Mouse (Mus musculus): Measurements from ENCODE around the gene Gzmd. TPM values are rescaled to one million over a fixed set of nuclear protein-coding genes. Genes with fewer than 3 reads are reported as not detected.

Gzmd gene
- not detected in 4 replicates for total RNA-seq (2023; ENCODE audit: inconsistent age)

DNA sequence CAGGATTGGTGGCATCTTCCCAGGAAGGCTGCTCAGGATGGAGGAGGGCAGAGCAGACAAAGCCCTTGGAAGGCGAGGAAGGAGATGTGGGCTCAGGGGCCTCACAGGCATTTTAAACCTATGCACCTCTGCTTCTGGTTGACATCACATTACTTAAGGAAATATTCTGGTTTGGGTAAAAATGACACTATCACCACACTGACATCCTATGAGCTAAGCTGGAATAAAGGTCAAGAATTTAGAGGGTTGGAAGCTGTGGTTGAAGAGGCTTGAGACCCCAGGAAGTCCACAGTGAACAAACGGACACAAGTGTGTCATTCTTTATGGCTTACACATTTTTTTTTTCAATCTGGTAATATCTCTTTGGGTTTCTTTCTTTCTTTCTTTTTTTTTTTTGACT lies at the start of gene Gzmd:
Gene Gzmd, minus strand, starts transcription at position 101 of the 400 bp plus-strand sequence.

GRCm38 (mm10) chr14:56174499-56174898 lies 42.1 kb upstream of the Gzmd start, which contains the start of gene Gzmn:
Gzmn (minus strand) TSS chr14:56174599.

GRCm38 (mm10) chr14:56159479-56159878 lies 27.1 kb upstream of the Gzmd start, which contains the start of gene Gzmg:
Gzmg (minus strand) TSS chr14:56159579.

GRCm38 (mm10) chr14:56120525-56120924 lies 11.9 kb downstream of the Gzmd start, which contains the start of gene Gzme:
Gzme (minus strand) TSS chr14:56120625.

GRCm38 (mm10) chr14:56102386-56102785 lies 30.0 kb downstream of the Gzmd start, which contains the start of gene Ctsg:
Ctsg (minus strand) TSS chr14:56102574.

GRCm38 (mm10) chr14:56085167-56085566 lies 47.2 kb downstream of the Gzmd start, which contains the start of gene Mcpt8:
Mcpt8 (minus strand) TSS chr14:56085273.

Other genes with a start within 250 kb of the Gzmd start
- 0.22 TPM in 1 of 4 replicates, not detected in the others for gene Cbln3, start 248.2 kb downstream of the Gzmd start, total RNA-seq (2023; ENCODE audit: inconsistent age)
- 92.3 to 98.0 TPM (median 96.5 TPM) in 4 replicates for gene Khnyn, start 247.7 kb downstream of the Gzmd start, total RNA-seq (2023; ENCODE audit: inconsistent age)
- gene Sdr39u1, start 232.3 kb downstream of the Gzmd start, total RNA-seq (2023; ENCODE audit: inconsistent age) = 25.6 to 37.3 TPM (median 31.5 TPM) in 4 replicates
- gene Cma1, start 187.9 kb downstream of the Gzmd start, total RNA-seq (2023; ENCODE audit: inconsistent age) = 0.66 TPM in 1 of 4 replicates, not detected in the others
- not detected in 4 replicates for gene Cma2, start 181.6 kb downstream of the Gzmd start, total RNA-seq (2023; ENCODE audit: inconsistent age)
- not detected in 4 replicates for gene Mcpt1, start 114.6 kb downstream of the Gzmd start, total RNA-seq (2023; ENCODE audit: inconsistent age)
- not detected in 4 replicates for gene Mcpt9, start 102.1 kb downstream of the Gzmd start, total RNA-seq (2023; ENCODE audit: inconsistent age)
- 0.51 TPM in 2 of 4 replicates, not detected in the others for gene Mcpt2, start 90.6 kb downstream of the Gzmd start, total RNA-seq (2023; ENCODE audit: inconsistent age)
- 0.61 TPM in 1 of 4 replicates, not detected in the others for gene Mcpt4, start 70.3 kb downstream of the Gzmd start, total RNA-seq (2023; ENCODE audit: inconsistent age)
- gene Mcpt8, start 47.3 kb downstream of the Gzmd start, total RNA-seq (2023; ENCODE audit: inconsistent age) = not detected in 4 replicates
- gene Ctsg, start 30.0 kb downstream of the Gzmd start, total RNA-seq (2023; ENCODE audit: inconsistent age) = not detected in 4 replicates
- gene Gzme, start 12.0 kb downstream of the Gzmd start, total RNA-seq (2023; ENCODE audit: inconsistent age) = not detected in 4 replicates
- not detected in 4 replicates for gene Gzmg, start 27.0 kb upstream of the Gzmd start, total RNA-seq (2023; ENCODE audit: inconsistent age)
- not detected in 4 replicates for gene Gzmn, start 42.0 kb upstream of the Gzmd start, total RNA-seq (2023; ENCODE audit: inconsistent age)
- not detected in 4 replicates for gene Gzmf, start 78.8 kb upstream of the Gzmd start, total RNA-seq (2023; ENCODE audit: inconsistent age)
- not detected in 4 replicates for gene Gzmc, start 102.0 kb upstream of the Gzmd start, total RNA-seq (2023; ENCODE audit: inconsistent age)
- gene Gzmb, start 129.7 kb upstream of the Gzmd start, total RNA-seq (2023; ENCODE audit: inconsistent age) = 0.83 to 0.96 TPM (median 0.84 TPM) in 3 of 4 replicates, not detected in the other
- gene Atp12a, start 232.5 kb upstream of the Gzmd start, total RNA-seq (2023; ENCODE audit: inconsistent age) = not detected in 4 replicates

All from B cell, adult (primary cell).